Mouse (Mus musculus): Measurements from ENCODE around the gene Aftph.
"Not testable (repeated sequence)": the region's sequence is repeated elsewhere in the genome, so short reads cannot be mapped to it uniquely, and the experiment has no call there.

Gene Aftph

GRCm38 (mm10) chr11:20741201-20742100 lies at the start of gene Aftph:
Aftph (minus strand) TSS chr11:20741589.
- peak; percentile 97 for DNase-seq (ENCODE audit: low read depth, low spot score)

DNA sequence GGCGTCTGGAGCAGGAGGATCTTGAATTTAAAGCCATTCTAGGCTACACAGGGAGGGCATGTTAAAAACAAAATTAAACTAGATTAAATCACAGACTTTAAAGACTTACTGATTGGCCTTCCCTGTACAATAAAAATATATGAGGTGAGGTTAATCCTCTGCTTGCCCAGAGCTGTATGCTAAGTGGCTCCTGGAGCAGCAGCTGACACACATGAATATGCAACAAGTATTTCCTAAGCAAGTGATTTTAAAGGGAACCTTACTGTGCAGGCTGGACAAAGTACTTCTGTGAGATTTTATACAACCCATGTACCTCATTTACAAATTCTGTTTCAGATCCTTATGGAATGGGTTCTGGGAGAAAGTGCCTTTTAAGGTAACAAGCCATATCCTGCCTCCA lies 47.6 kb upstream of the Aftph start:
- DNase-seq (ENCODE audit: low read depth, low spot score): no peak

DNA sequence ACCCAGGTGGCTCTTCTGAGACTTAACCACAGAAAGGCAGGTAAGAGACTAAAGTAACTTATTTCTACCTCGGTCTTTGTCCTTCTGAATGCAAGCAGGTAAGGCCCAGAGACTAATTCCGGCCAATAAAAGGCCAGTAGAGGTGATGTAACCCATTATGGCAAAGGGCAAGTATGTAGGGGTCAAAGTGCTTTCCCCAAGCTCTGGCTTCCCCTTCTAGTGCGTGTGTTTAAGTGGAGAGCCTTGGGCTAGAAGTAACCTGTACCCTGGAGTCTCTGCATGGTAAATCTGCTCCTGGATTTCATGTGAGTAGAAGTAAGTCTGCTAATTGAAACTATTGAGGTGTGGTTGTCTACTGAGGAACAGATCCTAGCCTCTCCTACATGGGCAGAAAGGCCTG lies 46.7 kb upstream of the Aftph start:
- DNase-seq (ENCODE audit: low read depth, low spot score): no peak

DNA sequence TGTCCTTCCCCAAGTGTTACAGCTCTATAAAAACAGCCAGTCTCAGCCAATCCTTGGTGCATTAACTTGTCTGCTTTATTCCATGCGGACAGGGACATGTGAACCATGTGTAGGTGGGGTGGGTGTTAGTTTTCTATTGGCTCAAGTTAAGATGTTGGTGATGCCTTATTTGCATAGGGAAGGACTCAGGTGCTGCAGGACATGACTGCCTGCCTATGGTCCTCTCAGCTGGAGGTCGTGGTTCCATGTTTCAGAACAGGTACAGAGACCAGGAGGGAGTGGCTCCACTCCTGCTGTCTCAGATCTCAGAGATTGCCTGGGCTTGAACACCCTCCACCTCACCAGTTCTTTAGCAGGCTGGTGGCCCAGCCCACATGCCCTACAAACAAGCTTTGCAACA lies 44.8 kb upstream of the Aftph start:
- DNase-seq (ENCODE audit: low read depth, low spot score): no peak

- no peak for DNase-seq (ENCODE audit: low read depth, low spot score)
These were observed 43.8 kb upstream of the Aftph start for GRCm38 (mm10) chr11:20785186-20785585.

GRCm38 (mm10) chr11:20784776-20785175 lies 43.4 kb upstream of the Aftph start:
- no peak for DNase-seq (ENCODE audit: low read depth, low spot score)

DNA sequence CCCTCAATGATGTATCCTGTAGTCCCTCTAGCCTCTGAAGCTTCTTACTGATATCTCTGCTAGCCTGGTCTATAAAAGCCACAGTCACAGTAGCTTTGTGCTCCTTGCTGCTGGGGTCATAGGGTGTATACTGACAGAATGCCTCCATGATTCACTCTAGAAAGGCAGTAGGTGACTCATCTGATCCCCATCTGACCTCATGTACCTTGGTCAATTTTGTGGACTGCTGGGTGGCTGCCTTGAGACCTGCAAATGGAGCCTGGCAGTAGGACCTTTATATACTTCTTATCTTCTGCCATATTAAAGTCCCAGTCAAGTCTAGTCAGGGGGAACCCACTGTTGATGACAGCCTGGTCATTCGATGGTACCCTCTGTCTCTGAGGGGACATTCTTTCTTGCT lies 42.1 kb upstream of the Aftph start:
- DNase-seq (ENCODE audit: low read depth, low spot score): no peak

- no peak for DNase-seq (ENCODE audit: low read depth, low spot score)
These were observed 41.2 kb upstream of the Aftph start for GRCm38 (mm10) chr11:20782620-20783019.

DNA sequence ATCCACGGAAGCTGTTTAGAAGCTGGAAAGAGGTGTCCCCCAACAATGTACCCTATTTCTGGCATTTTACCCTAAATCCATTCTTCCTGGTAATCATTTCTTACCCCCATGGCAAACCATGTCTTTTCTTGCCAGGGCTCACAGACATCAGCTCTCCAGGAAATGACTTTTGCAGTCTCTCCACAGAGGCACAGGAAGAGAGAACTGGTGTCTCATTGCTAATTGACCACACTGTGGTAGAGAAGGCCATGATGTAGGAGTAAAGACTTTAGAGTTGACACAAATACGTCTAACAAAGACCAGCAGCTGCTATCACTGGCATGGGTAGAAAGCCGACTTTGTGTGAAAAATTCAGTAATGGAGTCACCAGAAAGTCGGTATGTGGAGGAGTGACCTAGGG lies 38.9 kb upstream of the Aftph start:
- no peak for DNase-seq (ENCODE audit: low read depth, low spot score)

DNA sequence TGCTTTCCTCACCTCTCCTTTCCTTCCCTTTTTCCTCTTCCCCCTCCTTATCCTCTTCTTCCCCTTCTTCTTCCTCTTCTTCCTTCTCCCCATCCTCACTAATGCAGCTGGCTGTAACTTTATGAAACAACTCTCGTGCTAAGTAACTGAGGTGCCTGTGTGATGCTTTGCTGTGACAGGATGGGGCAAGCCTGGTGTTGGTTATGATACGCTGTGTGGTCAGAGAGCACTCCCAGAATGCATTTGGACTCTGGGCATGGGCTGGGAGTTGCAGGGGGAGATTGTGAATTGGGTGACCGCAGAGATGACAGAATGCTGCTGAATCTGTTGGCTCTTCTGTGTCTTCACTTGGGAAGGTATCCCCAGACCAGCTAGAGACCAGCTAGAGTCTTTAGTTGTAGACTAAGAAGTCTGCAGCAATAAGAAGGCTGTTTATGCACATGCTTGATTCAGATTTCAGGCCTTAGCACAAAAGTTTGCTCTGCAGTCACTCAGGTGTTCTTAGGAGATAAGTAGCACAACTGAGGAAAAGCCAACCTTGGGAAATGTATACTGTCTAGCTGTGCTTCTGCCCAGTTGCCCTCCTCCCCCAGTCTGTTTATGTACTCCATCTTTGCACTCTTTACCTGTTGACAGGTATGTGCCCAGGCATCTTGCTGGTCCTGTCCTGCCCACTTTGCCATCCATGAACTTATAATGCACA lies 37.6 kb upstream of the Aftph start:
- DNase-seq (ENCODE audit: low read depth, low spot score): no peak

DNA sequence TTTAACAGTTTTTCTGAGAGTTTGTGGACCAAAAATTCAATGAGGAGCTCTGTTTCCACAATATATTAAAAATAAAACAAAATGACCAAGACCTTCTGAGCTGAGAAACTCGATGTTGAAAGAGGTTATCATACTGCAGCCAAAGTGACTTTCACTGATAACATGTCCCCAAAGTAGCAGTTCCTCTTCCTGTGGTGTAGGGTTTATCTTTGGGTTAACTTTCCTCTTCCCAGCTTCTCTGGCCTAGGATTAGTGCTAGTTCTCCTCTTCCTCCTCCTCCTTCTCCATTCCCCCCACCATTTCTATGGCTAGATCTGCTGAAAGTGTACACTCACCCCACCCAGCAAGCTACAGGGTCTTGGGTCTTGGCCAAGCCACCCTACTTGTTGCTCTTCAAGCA lies 36.9 kb upstream of the Aftph start:
- DNase-seq (ENCODE audit: low read depth, low spot score): no peak

DNA sequence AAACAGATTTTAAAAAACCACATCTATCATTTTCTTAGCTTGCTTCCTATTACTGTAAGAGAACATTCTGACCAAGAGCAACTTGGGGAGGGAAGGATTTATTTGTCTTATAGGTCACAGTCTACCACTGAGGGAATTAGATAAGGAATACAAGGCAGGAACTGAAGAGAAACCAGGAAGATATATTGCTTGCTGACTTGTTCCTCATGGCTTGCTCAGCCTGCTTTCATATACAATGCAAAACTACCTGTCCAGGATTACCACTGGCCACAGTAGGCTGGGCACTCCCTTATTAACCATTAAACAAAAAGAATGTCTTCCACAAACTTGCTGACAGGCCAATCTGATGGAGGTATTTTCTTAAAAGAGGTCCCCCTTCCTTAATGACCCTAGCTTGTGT lies 35.3 kb upstream of the Aftph start:
- DNase-seq (ENCODE audit: low read depth, low spot score): no peak

DNA sequence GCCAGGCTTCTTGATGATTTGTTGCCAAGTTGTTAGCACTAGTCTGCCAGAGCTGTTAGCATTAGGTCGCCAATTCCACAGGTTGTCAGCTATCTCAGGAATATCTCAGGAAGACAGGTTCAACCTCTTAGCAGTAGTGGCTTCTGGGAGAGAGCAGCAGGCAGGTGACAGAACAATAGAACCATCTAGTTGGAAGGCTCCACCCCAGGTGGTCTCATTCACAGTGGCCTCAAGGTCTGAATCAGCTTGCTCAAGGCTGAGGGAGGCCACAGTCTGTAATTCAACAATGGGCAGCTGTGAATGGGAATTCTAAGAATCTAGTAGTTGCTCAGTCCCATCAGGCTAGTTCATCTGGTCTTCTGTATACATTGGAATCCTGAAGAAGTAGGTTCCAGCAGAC lies 31.3 kb upstream of the Aftph start:
- DNase-seq (ENCODE audit: low read depth, low spot score): no peak

DNA sequence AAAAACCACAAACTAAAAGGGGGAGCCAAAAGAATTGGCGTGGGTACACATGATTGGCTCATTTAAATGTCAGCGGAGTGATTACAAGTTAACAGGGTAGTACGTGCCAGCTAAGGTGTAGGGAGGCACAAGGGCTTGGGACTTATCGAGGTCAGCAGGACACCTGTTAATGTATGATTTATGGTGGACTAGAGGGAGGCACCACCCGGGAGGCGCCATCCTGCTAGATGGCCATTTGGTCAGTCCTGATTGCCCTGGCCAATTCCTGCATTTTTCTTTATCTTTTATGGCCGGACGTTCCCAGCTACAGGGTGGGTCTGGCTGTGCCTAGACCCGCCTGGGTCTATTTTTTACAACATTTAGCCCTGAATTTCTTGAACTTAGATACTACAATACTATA lies 30.4 kb upstream of the Aftph start:
- not testable (repeated sequence) for DNase-seq (ENCODE audit: low read depth, low spot score)

- not testable (repeated sequence) for DNase-seq (ENCODE audit: low read depth, low spot score)
These were observed 20.6 kb upstream of the Aftph start for GRCm38 (mm10) chr11:20761984-20762383.

DNA sequence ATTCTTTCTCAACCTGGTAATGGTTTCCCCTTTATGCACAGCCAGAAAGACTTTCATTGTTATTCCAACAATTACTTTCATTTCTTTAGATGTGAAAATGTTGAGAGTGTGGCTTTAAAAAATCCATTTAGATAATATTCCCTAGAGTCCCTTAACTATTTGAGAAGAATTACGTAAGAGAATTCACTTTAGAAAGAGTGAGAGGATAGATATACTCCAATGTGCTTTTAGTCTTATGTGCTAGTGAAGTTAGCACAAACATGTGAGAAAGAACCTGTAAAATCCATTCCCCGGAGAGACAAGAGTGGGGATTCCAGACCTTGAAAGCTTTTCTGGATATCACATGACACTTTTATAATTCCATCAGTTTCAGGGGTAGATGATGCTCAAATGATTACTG lies 9.2 kb upstream of the Aftph start:
- no peak for DNase-seq (ENCODE audit: low read depth, low spot score)

DNA sequence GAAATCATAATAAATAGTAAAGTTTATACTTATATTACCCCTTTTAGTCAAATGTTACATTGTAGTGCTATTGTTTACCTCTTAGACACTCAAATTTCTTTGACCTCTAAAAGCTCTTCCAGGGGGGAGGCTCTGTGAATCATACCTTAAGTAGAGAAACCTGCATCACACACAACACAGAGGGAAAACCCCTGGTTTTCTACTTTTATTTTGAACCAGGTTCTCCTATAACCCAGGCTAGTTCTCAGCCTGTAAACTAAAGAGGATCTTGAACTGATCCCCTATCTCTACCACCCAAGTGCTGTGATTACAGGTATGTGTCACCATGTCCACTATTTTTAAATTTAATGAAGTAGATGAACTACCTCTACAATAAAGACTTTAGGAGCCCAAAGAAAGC lies 2.0 kb upstream of the Aftph start:
- DNase-seq (ENCODE audit: low read depth, low spot score): no peak

- DNase-seq (ENCODE audit: low read depth, low spot score): peak; percentile 71
These were observed 1.0 kb upstream of the Aftph start for GRCm38 (mm10) chr11:20742361-20742897.

DNA sequence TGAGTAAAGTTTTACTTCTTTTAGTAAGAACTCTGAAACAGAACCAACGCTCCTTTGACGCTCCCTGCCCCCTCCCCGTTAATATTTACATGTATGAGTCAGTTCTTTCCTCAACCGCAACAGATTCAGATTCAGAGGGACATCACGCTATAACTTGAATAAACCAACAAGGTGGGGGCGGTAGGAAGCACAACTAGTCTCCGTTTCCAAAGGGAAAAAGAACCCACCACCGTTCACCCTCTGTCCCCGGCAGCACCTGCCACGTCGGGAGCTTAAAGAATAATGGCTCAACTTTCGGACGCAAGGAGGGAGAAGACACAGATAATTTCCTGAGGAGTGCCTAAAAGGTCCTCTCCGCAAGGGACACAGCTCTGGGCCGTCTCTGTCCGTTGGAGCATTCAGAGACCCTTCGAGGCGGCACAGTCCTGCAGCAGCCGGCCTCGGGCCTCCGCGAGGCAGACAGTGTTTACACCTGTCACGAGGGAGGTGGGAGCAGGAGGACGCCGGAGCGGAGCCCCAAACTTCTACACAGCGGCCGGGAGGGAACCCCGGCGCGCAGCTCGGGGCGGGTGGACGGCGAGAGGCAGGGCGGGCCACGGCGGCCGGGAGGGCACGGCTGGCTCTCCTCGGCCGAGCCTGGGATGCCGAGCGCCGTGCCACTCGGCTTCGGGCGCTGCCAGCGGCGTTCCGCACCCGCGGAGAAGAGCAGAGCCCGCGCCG lies 748 bp downstream of the Aftph start:
- no peak for DNase-seq (ENCODE audit: low read depth, low spot score)

- DNase-seq (ENCODE audit: low read depth, low spot score): no peak
These were observed 7.3 kb downstream of the Aftph start for GRCm38 (mm10) chr11:20734066-20734465.

GRCm38 (mm10) chr11:20733486-20734030 lies 7.8 kb downstream of the Aftph start:
- no peak for DNase-seq (ENCODE audit: low read depth, low spot score)

- no peak for DNase-seq (ENCODE audit: low read depth, low spot score)
These were observed 12.0 kb downstream of the Aftph start for GRCm38 (mm10) chr11:20729403-20729802.
